Mouse (Mus musculus) brain, embryonic 14.5 days (tissue): ENCODE measurements around the gene Arhgap11a.

Experiments
- CTCF ChIP-seq: fragments of 200-500 bp; IDR thresholded peaks from 2 replicates; pipeline ENCODE4 v1.5.1; 2012; ENCODE audit warnings: inconsistent platforms, mild to moderate bottlenecking, moderate library complexity, borderline replicate concordance; ENCODE audit not compliant: insufficient read depth, insufficient read length; ENCODE audit errors: extremely low read depth
- POLR2A ChIP-seq: fragments of 200-500 bp; IDR thresholded peaks from 2 replicates; pipeline ENCODE4 v1.6.1; 2012; ENCODE audit warnings: mild to moderate bottlenecking, inconsistent platforms, borderline replicate concordance; ENCODE audit not compliant: poor library complexity, insufficient read depth, insufficient read length, severe bottlenecking; ENCODE audit errors: extremely low read depth

DNA sequence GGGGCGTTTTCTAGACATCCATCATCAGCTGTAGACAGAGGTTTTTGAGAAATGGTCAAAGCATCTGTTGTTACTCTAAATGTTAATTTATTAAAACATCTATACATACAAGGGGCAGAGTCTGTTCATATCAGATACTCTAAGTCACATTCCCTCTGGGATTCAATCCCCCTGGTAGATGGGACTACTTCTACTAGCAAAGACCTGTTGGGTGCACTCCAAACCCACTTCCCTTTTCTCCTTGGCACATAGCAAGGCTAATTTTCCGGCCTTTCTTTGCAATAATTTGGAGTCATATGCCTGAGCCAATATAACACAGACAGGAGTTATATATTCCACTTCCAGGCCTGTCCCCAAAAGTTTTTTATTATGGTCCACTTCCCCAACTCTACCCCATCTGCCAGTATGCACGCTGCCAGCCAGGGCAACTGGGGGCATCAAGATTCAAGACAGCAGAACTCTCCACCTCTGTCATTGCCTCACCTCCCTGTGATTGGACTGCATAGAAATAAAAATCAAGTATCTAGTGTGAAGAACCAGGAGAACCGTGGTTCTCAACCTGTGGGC, 59.6 kb downstream of the Arhgap11a start:
- TF ChIP-seq POLR2A = no peak
- no peak for TF ChIP-seq CTCF
